Mouse (Mus musculus) adrenal gland, adult (tissue): ENCODE measurements around the gene Ip6k2.
A peak's percentile ranks its signal among the peaks of the same experiment; 100 is the strongest.

Experiments
- DNase-seq, 2 experiments: peaks; one replicate each; pipeline ENCODE4 v3.0.0; 2022 to 2023; ENCODE audit warnings: low spot score in 1 of 2; ENCODE audit not compliant: inconsistent age in 2 of 2

Ip6k2 gene

GRCm38 (mm10) chr9:108783548-108784463 is at the start of gene Ip6k2:
TSS of gene Ip6k2 (plus strand) at chr9:108783796.
- peak; percentile 99 for DNase-seq

GRCm38 (mm10) chr9:108734626-108735025 is 49.0 kb upstream of the Ip6k2 start:
- no peak for DNase-seq

DNA sequence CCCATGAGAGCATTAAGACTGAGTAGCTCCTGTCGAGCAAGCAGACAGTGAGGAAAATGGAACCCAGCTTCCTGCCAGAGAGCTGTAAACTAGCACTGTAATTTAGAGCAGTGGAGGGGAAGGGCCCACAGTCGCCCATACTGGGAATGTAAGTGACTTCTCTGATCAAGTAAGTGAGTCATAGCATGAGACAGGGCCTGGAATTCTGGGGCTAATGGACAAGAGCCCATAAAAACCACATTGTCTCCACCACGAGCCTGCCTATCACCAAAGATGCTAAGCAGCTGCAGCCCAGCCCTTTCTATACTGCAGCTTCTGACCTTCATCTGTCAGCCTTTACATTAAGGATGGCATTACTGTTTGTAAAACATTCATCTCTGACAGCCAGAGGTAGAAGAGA is 44.4 kb upstream of the Ip6k2 start:
- no peak for DNase-seq

DNA sequence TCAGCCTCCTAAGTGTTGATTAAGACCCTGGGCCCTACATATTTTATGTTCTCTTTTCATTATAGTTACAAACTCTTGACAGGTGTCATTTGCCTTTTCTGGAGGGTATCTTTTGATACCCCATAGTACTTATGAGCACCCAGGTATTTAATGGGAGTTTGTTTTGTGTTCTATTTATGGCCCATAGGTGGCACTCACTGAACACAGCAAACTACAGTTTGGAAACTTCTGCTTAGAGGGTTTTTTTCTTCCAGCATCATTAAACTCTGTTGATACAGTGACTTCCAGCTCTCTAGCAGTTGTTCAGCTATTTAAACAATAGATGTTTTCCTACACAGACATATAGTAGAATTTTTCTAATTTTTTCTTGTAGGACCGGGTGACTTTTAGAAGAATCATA is 43.5 kb upstream of the Ip6k2 start:
- no peak for DNase-seq

DNA sequence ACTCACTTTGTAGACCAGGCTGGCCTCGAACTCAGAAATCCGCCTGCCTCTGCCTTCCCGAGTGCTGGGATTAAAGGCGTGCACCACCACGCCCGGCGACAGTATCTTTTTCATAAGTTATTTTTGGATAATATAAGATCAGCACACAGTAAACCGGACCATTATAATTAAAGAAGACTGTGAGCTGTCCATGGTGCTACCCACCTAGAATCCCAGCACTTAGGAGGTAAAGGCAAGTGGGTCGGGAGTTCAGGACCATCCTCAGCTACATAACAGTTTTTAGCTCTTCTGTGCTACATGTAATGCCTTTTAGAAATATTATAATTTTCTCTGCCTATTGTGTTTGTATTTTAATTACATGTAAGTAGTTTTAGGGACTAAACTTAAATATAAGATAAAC is 41.5 kb upstream of the Ip6k2 start:
- no peak for DNase-seq

DNA sequence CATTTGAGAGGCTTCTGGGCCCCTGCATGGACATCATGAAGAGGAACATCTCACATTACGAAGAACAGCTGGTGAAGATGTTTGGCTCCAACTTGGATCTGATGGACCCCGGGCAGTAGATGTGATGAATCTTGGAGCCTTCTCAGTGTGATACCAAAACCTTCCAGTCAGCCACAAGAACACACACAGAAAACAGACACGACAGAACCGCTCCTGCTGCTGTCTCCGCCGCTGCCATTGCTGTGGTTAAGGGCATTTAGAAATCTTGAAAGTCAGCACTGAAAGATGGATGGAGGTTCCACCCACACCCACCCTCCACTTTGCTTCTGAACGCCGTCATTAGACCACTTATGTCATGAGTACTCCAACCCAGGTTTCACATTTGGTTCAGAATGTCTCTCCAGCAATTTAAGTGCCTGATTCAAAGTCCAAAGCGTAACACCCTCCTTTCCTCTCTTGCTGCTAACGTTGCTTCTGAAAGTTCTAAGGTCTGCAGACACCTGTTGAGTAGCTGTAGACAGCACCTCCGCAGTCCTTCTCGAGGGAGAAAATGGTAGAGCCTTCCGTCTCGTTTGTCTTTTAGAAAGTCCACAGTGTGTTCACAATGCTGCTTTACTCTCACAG is 36.6 kb upstream of the Ip6k2 start:
- DNase-seq: no peak

GRCm38 (mm10) chr9:108747694-108748093 is 35.9 kb upstream of the Ip6k2 start:
- no peak for DNase-seq

GRCm38 (mm10) chr9:108748600-108749183 is 34.9 kb upstream of the Ip6k2 start:
- DNase-seq: no peak

GRCm38 (mm10) chr9:108750616-108751015 is 33.0 kb upstream of the Ip6k2 start:
- no peak for DNase-seq

GRCm38 (mm10) chr9:108752142-108752920 is 31.3 kb upstream of the Ip6k2 start:
- DNase-seq: no peak

- peak; percentile 67 to 87 for DNase-seq
Measured at GRCm38 (mm10) chr9:108753326-108753725, 30.3 kb upstream of the Ip6k2 start.

DNA sequence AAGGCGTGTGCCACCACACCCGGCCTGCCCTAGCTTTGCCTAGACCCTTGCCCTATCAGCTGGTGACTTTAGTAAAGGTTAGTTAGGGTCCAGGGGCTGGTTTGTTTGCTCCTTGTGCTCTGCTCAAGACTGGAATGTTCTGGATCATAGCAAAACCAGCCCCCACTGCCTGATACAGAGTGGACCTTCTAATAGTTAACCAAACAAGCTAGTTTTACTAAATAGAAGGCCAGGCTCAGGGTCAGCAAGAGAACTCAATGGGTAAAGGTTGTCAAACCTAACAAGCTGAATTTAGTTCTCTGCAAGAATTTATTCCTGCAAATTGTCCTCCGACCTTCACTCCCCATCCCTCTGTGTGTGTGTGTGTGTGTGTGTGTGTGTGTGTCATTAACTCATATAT is 29.6 kb upstream of the Ip6k2 start:
- no peak for DNase-seq

- peak; percentile 30 to 43 for DNase-seq
Measured at GRCm38 (mm10) chr9:108754423-108754822, 29.2 kb upstream of the Ip6k2 start.

DNA sequence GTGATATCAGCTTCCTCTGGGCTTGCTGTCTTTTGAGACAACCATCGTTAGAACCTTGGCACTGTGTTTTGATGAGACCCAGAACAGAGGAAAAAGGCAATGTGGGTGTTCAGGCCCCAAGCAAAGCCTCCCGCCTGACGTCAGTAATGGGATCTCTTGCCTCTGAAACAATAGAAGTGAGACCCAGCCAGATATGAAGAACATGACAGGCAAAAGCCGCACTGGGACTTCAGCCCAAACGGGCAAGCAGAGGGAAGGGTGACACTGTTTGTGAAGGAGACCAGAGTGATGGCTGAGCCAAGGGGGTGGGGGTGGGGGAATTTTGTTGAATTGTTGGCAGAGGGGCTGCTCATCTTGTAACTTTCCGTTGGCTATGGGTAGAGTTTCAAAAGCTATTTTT is 26.2 kb upstream of the Ip6k2 start:
- DNase-seq: no peak

- DNase-seq: no peak
Measured at GRCm38 (mm10) chr9:108759121-108759520, 24.5 kb upstream of the Ip6k2 start.

DNA sequence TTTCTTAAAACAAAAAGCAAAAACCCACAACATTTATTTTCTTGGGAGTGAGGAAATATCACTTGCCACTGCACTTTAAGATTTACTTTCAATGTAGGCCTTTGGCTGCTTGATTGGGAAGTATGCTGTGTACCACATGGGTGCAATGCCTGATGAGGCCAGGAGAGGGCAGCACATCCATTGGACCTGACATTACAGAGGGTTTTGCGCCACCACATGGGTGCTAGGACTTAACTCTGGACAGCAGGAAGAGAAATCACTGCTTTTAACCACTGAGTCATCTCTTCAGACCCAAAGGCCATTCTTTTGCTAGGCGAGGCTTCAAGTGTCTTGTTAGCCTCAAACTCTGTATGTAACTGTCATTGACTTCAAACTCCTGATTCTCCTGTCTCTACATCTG is 23.8 kb upstream of the Ip6k2 start:
- peak; percentile 52 to 73 for DNase-seq

- no peak for DNase-seq
Measured at GRCm38 (mm10) chr9:108761561-108761960, 22.0 kb upstream of the Ip6k2 start.

DNA sequence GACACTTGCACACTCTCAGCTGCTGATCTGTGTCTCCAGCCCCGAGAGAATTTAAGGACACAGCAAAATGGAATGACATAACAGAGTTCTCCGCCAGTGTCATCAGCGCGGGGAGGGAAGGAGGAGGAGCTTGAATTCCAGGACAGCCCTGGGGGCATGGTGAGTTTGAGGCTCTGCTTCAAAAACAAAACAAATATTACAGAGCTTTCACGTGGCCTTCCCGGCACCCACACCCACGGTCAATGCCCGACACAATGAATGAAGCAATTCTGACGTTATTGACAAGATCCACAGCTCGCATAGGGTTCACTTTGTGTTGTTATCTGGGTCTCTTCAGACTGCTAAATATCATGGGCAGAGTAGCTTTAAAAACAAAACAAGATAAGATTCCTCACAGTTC is 18.6 kb upstream of the Ip6k2 start:
- DNase-seq: no peak

DNA sequence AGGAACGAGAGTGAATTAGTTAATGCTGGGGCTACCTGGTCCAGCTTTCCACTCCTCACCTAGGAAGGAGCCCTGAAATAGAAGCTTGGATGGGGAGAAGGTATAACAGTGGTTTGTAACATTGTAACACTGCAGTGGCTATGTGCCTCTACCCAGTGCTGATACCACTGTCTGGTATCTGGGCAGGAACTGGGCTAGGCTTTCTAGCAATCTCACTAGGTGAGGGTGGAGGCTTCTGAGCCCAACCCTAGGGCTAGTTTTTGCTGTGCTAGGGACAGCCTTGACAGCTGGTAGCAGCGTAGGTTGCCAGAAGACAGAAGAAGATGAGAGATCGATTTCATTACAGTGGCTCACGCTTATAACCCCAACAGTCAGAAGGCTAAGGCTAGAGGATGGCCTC is 7.0 kb upstream of the Ip6k2 start:
- DNase-seq: no peak

DNA sequence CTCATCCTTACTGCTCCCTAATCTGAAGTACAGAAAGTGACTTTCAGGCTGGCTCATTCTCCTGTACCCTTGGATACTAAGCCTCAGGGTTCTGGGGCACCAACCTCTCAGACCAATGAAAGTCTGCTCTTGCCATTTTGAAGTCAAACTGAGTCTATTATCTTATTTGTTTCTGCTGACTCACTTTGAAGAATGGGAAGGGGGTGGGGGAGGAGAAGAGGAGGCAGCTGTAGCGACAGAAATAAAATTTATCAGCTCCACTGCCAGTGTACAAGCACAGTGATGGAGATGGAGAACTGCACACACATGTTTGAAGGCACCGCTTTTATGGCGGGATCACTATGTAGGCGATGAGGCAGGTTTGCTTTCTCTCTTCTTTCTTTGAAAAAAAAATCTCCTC is 6.3 kb upstream of the Ip6k2 start:
- no peak for DNase-seq

DNA sequence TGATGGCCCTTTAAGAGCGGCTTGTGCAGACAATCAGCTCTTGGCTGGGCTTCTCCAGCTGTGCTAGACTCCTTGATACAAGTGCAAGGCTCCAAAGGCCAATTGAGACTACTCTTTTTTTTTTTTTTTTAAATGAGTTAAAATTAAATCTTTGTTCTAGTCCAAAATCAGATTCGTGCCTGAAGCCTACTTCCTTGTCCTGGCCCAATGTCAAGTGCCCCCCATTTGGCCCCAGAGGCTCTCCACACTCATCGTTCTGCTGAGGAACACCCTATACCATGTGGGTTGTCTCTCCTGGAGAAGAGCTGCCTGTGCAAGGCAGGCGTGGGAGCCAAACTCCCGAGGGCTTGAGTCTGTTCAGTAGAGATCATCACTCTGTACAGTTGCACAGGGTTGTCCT is 2.6 kb upstream of the Ip6k2 start:
- DNase-seq: no peak
